Mouse (Mus musculus): ENCODE measurements around the gene Gm43552. TPM values are rescaled to one million over a fixed set of nuclear protein-coding genes. Genes with fewer than 3 reads are reported as not detected.
"Not testable (repeated sequence)": the region's sequence is repeated elsewhere in the genome, so short reads cannot be mapped to it uniquely, and the experiment has no call there.

The Gm43552 gene
- polyA plus RNA-seq, 1 experiment, result not detected

GRCm38 (mm10) chr5:65538121-65538520 is 45.5 kb upstream of the Gm43552 start:
- Histone ChIP-seq H3K79me2 (ENCODE audit: control insufficient read depth, insufficient read depth) (peaks cover 56% of the 10 kb centered on the region), H3K4me3 (peak overlapping the region; percentile 86), H3K4me2 (ENCODE audit: low read depth) (peak overlapping the region; percentile 85), H3ac (ENCODE audit: control insufficient read depth, insufficient read length) (peak overlapping the region; percentile 93), H3K27me3 (ENCODE audit: control insufficient read depth, insufficient read depth, insufficient read length) (no peaks in the 10 kb centered on the region), H3K36me3 (ENCODE audit: control insufficient read depth, insufficient read depth) (no peaks in the 10 kb centered on the region)
- TF ChIP-seq CEBPB (IDR thresholded peaks at IDR 0.05; ENCODE audit: insufficient read depth, poor library complexity, severe bottlenecking) (no peak), MYOD1 (IDR thresholded peaks at IDR 0.05; ENCODE audit: control insufficient read depth in 1 of 3, insufficient read length in 2 of 3, low read depth in 2 of 3) (no peak), SRF (IDR thresholded peaks at IDR 0.05; ENCODE audit: control insufficient read depth, insufficient read length, low read depth) (no peak), POLR2AphosphoS2 (IDR thresholded peaks at IDR 0.05; ENCODE audit: insufficient read length, low read depth) (no peak), MYOG (IDR thresholded peaks at IDR 0.05; ENCODE audit: control insufficient read depth in 1 of 3, insufficient read depth in 1 of 3, insufficient read length in 2 of 3, low read depth in 2 of 3) (no peak), TCF12 (IDR thresholded peaks at IDR 0.05; ENCODE audit: insufficient read depth, poor library complexity, severe bottlenecking) (no peak), E2F4 (IDR thresholded peaks at IDR 0.05; ENCODE audit: insufficient read depth) (no peak), REST (IDR thresholded peaks at IDR 0.05; ENCODE audit: insufficient read depth, insufficient read length) (no peak), MAX (IDR thresholded peaks at IDR 0.05; ENCODE audit: low read depth) (no peak)

GRCm38 (mm10) chr5:65537420-65538071 is 44.9 kb upstream of the Gm43552 start:
- Histone ChIP-seq H3K4me2 (ENCODE audit: low read depth) (peak overlapping the region; percentile 85), H3K4me3 (peak overlapping the region; percentile 86), H3K27me3 (ENCODE audit: control insufficient read depth, insufficient read depth, insufficient read length) (no peaks in the 10 kb centered on the region), H3K79me2 (ENCODE audit: control insufficient read depth, insufficient read depth) (peaks cover 50% of the 10 kb centered on the region), H3K36me3 (ENCODE audit: control insufficient read depth, insufficient read depth) (no peaks in the 10 kb centered on the region), H3ac (ENCODE audit: control insufficient read depth, insufficient read length) (peak overlapping the region; percentile 93)
- TF ChIP-seq REST (IDR thresholded peaks at IDR 0.05; ENCODE audit: insufficient read depth, insufficient read length) (no peak), SRF (IDR thresholded peaks at IDR 0.05; ENCODE audit: control insufficient read depth, insufficient read length, low read depth) (no peak), E2F4 (IDR thresholded peaks at IDR 0.05; ENCODE audit: insufficient read depth) (no peak), POLR2A (IDR thresholded peaks at IDR 0.05; ENCODE audit: insufficient read length, low read depth) (no peak), CEBPB (IDR thresholded peaks at IDR 0.05; ENCODE audit: insufficient read depth, poor library complexity, severe bottlenecking) (no peak), USF1 (IDR thresholded peaks at IDR 0.05; ENCODE audit: low read depth) (no peak), TCF12 (IDR thresholded peaks at IDR 0.05; ENCODE audit: insufficient read depth, poor library complexity, severe bottlenecking) (no peak), TCF3 (IDR thresholded peaks at IDR 0.05; ENCODE audit: insufficient read length, low read depth) (no peak), POLR2AphosphoS2 (IDR thresholded peaks at IDR 0.05; ENCODE audit: insufficient read length, low read depth) (no peak), MYOD1 (IDR thresholded peaks at IDR 0.05; ENCODE audit: control insufficient read depth in 1 of 3, insufficient read length in 2 of 3, low read depth in 2 of 3) (no peak), MYOG (IDR thresholded peaks at IDR 0.05; ENCODE audit: control insufficient read depth in 1 of 3, insufficient read depth in 1 of 3, insufficient read length in 2 of 3, low read depth in 2 of 3) (no peak)

- no peak for TF ChIP-seq SRF (IDR thresholded peaks at IDR 0.05; ENCODE audit: control insufficient read depth, insufficient read length, low read depth)
- TF ChIP-seq MAX (IDR thresholded peaks at IDR 0.05; ENCODE audit: low read depth), result no peak
- peak; percentile 99 for TF ChIP-seq POLR2A (IDR thresholded peaks at IDR 0.05; ENCODE audit: insufficient read length, low read depth)
- TF ChIP-seq CEBPB (IDR thresholded peaks at IDR 0.05; ENCODE audit: insufficient read depth, poor library complexity, severe bottlenecking), result no peak
- no peak for TF ChIP-seq E2F4 (IDR thresholded peaks at IDR 0.05; ENCODE audit: insufficient read depth)
- no peak for TF ChIP-seq TCF3 (IDR thresholded peaks at IDR 0.05; ENCODE audit: insufficient read length, low read depth)
- no peak for TF ChIP-seq REST (IDR thresholded peaks at IDR 0.05; ENCODE audit: insufficient read depth, insufficient read length)
- TF ChIP-seq POLR2AphosphoS2 (IDR thresholded peaks at IDR 0.05; ENCODE audit: insufficient read length, low read depth), result peak; percentile 97
- no peak for TF ChIP-seq MYOG (IDR thresholded peaks at IDR 0.05; ENCODE audit: control insufficient read depth in 1 of 3, insufficient read depth in 1 of 3, insufficient read length in 2 of 3, low read depth in 2 of 3)
- no peak for TF ChIP-seq TCF12 (IDR thresholded peaks at IDR 0.05; ENCODE audit: insufficient read depth, poor library complexity, severe bottlenecking)
- TF ChIP-seq USF1 (IDR thresholded peaks at IDR 0.05; ENCODE audit: low read depth), result no peak
- peak in 1 of 3 experiments; percentile 50 for TF ChIP-seq MYOD1 (IDR thresholded peaks at IDR 0.05; ENCODE audit: control insufficient read depth in 1 of 3, insufficient read length in 2 of 3, low read depth in 2 of 3)
- peaks cover 44% of the 10 kb centered on the region for H3K79me2 ChIP-seq (ENCODE audit: control insufficient read depth, insufficient read depth)
- peak within 1 kb of the TSS; percentile 93 for H3ac ChIP-seq (ENCODE audit: control insufficient read depth, insufficient read length)
- H3K4me3 ChIP-seq, result peak within 1 kb of the TSS; percentile 86
- H3K27me3 ChIP-seq (ENCODE audit: control insufficient read depth, insufficient read depth, insufficient read length), result no peaks in the 10 kb centered on the region
- H3K4me2 ChIP-seq (ENCODE audit: low read depth), result peak within 1 kb of the TSS; percentile 97
- H3K36me3 ChIP-seq (ENCODE audit: control insufficient read depth, insufficient read depth), result no peaks in the 10 kb centered on the region
Observed at GRCm38 (mm10) chr5:65536751-65537419, 44.3 kb upstream of the Gm43552 start, which contains the start of the genes Smim14 and Ube2k. Gene Smim14 (minus strand): TSS chr5:65537184. Gene Ube2k (plus strand): TSS chr5:65537233.

- Histone ChIP-seq H3ac (ENCODE audit: control insufficient read depth, insufficient read length) (peak overlapping the region; percentile 93), H3K4me2 (ENCODE audit: low read depth) (peak overlapping the region; percentile 97), H3K4me3 (peak overlapping the region; percentile 86), H3K79me2 (ENCODE audit: control insufficient read depth, insufficient read depth) (peaks cover 36% of the 10 kb centered on the region)
- H3K27me3 ChIP-seq (ENCODE audit: control insufficient read depth, insufficient read depth, insufficient read length); H3K36me3 ChIP-seq (ENCODE audit: control insufficient read depth, insufficient read depth): not testable (repeated sequence)
Observed at GRCm38 (mm10) chr5:65536068-65536465, 43.4 kb upstream of the Gm43552 start.
